Mouse (Mus musculus) hindbrain, embryonic 13.5 days (tissue): ENCODE data around the gene Pdia3. TPM values are rescaled to one million over a fixed set of nuclear protein-coding genes. Genes with fewer than 3 reads are reported as not detected.

Experiments
- ATAC-seq: fragments of 200-750 bp; cut with Nextera tagmentation; 2 replicates; pipeline ENCODE4 v1.8.0; 2017; ENCODE audit warnings: moderate TSS enrichment; ENCODE audit not compliant: low FRiP score
- H3K27ac ChIP-seq: fragments of 300-500 bp; sonication (generic); 2 replicates; pipeline ENCODE4 v1.5.1; 2015; ENCODE audit warnings: inconsistent platforms, mild to moderate bottlenecking, moderate library complexity
- H3K27me3 ChIP-seq: fragments of 300-500 bp; sonication (generic); 2 replicates; pipeline ENCODE4 v1.6.1; 2015; ENCODE audit warnings: mild to moderate bottlenecking, inconsistent platforms
- H3K36me3 ChIP-seq: fragments of 300-500 bp; sonication (generic); 2 replicates; pipeline ENCODE4 v1.6.1; 2015; ENCODE audit warnings: mild to moderate bottlenecking, inconsistent platforms
- H3K4me1 ChIP-seq: fragments of 300-500 bp; sonication (generic); replicated peaks from 2 replicates; pipeline ENCODE4 v1.6.1; 2015; ENCODE audit warnings: inconsistent platforms
- H3K4me2 ChIP-seq: fragments of 300-500 bp; sonication (generic); 2 replicates; pipeline ENCODE4 v1.6.1; 2015; ENCODE audit warnings: inconsistent platforms, mild to moderate bottlenecking, moderate library complexity
- H3K4me3 ChIP-seq: fragments of 300-500 bp; sonication (generic); 2 replicates; pipeline ENCODE4 v1.5.1; 2015; ENCODE audit warnings: mild to moderate bottlenecking, inconsistent platforms
- H3K9ac ChIP-seq: fragments of 300-500 bp; sonication (generic); 2 replicates; pipeline ENCODE4 v1.6.1; 2015; ENCODE audit warnings: mild to moderate bottlenecking, inconsistent platforms
- H3K9me3 ChIP-seq: fragments of 300-500 bp; sonication (generic); 2 replicates; pipeline ENCODE4 v1.6.1; 2016; ENCODE audit warnings: inconsistent platforms
- WGBS: fragments of 180-500 bp; shearing (Covaris S2); methylation state at CpG from one replicate; pipeline ENCODE4 v1.1.7; 2015; 5-methylcytosine and 5-hydroxymethylcytosine counted together
- polyA plus RNA-seq: library from polyadenylated mRNA; unstranded; fragments of >200 nt; fragmentation: Nextera tagmentation; extraction: Ambion mirVana; gene quantifications from 2 replicates; pipeline ENCODE4 v1.2.1, GENCODE M21; 2015

Gene Pdia3
- polyA plus RNA-seq, 1 experiment from 2014 or later = 398 TPM

GRCm38 (mm10) chr2:121415591-121415990 is 2.0 kb downstream of the Pdia3 start:
- peak overlapping the region; percentile 97 for H3K9ac ChIP-seq
- 92% methylated on average over 3 of the region's 3 CpGs for WGBS
- H3K27ac ChIP-seq = no peak overlapping the region
- no peak for ATAC-seq
- peak overlapping the region; percentile 58 for H3K4me2 ChIP-seq
- peak overlapping the region; percentile 98 for H3K4me3 ChIP-seq
- no peaks in the 10 kb centered on the region for H3K27me3 ChIP-seq
- no peaks in the 10 kb centered on the region for H3K9me3 ChIP-seq
- H3K4me1 ChIP-seq = peaks cover 50% of the 10 kb centered on the region
- peaks cover 17% of the 10 kb centered on the region for H3K36me3 ChIP-seq

- Histone ChIP-seq H3K4me3 (peak overlapping the region; percentile 8; the same call in 1 of the 2 replicates), H3K27me3 (no peaks in the 10 kb centered on the region), H3K9me3 (no peaks in the 10 kb centered on the region), H3K27ac (no peak overlapping the region), H3K4me1 (peaks cover 50% of the 10 kb centered on the region), H3K4me2 (peak overlapping the region; percentile 58; the same call in 1 of the 2 replicates), H3K36me3 (peaks cover 17% of the 10 kb centered on the region), H3K9ac (no peak overlapping the region)
- WGBS = 95% methylated on average over 6 of the region's 6 CpGs
- no peak for ATAC-seq
These were observed 2.8 kb downstream of the Pdia3 start for GRCm38 (mm10) chr2:121416356-121416755.

GRCm38 (mm10) chr2:121418476-121418875 is 4.9 kb downstream of the Pdia3 start:
- H3K9me3 ChIP-seq = no peaks in the 10 kb centered on the region
- H3K27me3 ChIP-seq = no peaks in the 10 kb centered on the region
- H3K4me2 ChIP-seq = no peak overlapping the region
- no peak for ATAC-seq
- H3K4me1 ChIP-seq = peaks cover 38% of the 10 kb centered on the region
- no peak overlapping the region for H3K27ac ChIP-seq
- no peak overlapping the region for H3K9ac ChIP-seq
- peaks cover 33% of the 10 kb centered on the region for H3K36me3 ChIP-seq
- WGBS = 92% methylated on average over 3 of the region's 3 CpGs
- H3K4me3 ChIP-seq = no peak overlapping the region

GRCm38 (mm10) chr2:121423166-121423565 is 9.6 kb downstream of the Pdia3 start:
- Histone ChIP-seq H3K9me3 (no peaks in the 10 kb centered on the region), H3K36me3 (peaks cover 72% of the 10 kb centered on the region), H3K4me1 (peaks cover 7% of the 10 kb centered on the region), H3K4me2 (no peak overlapping the region), H3K4me3 (no peak overlapping the region), H3K9ac (no peak overlapping the region), H3K27me3 (no peaks in the 10 kb centered on the region), H3K27ac (no peak overlapping the region)
- WGBS = 93% methylated on average over 2 of the region's 2 CpGs
- ATAC-seq = no peak

GRCm38 (mm10) chr2:121425890-121426289 is 12.3 kb downstream of the Pdia3 start:
- Histone ChIP-seq H3K4me2 (no peak overlapping the region), H3K9ac (no peak overlapping the region), H3K27me3 (no peaks in the 10 kb centered on the region), H3K27ac (no peak overlapping the region), H3K36me3 (peaks cover 85% of the 10 kb centered on the region), H3K4me3 (no peak overlapping the region), H3K4me1 (no peaks in the 10 kb centered on the region), H3K9me3 (no peaks in the 10 kb centered on the region)
- ATAC-seq = no peak
- 95% methylated on average over 2 of the region's 2 CpGs for WGBS

GRCm38 (mm10) chr2:121434854-121435253 is 21.3 kb downstream of the Pdia3 start:
- Histone ChIP-seq H3K9me3 (no peaks in the 10 kb centered on the region), H3K4me1 (no peaks in the 10 kb centered on the region), H3K27ac (no peak overlapping the region), H3K27me3 (0 out of 2 replicates have a peak, but pooled peaks cover 3% of the 10 kb centered on the region), H3K36me3 (peaks cover 95% of the 10 kb centered on the region), H3K4me2 (no peak overlapping the region), H3K4me3 (no peak overlapping the region), H3K9ac (no peak overlapping the region)
- WGBS = 93% methylated on average over 1 of the region's 1 CpGs
- ATAC-seq = no peak

GRCm38 (mm10) chr2:121439746-121440145 is 26.2 kb downstream of the Pdia3 start:
- no peak overlapping the region for H3K4me2 ChIP-seq
- H3K4me3 ChIP-seq = no peak overlapping the region
- no peak overlapping the region for H3K9ac ChIP-seq
- WGBS = 83% methylated on average over 4 of the region's 4 CpGs
- no peaks in the 10 kb centered on the region for H3K9me3 ChIP-seq
- peaks cover 50% of the 10 kb centered on the region for H3K36me3 ChIP-seq
- no peak for ATAC-seq
- H3K27me3 ChIP-seq = peaks cover 36% of the 10 kb centered on the region
- peaks cover 16% of the 10 kb centered on the region for H3K4me1 ChIP-seq
- H3K27ac ChIP-seq = no peak overlapping the region

- no peak overlapping the region for H3K4me3 ChIP-seq
- H3K9me3 ChIP-seq = no peaks in the 10 kb centered on the region
- ATAC-seq = no peak
- H3K27me3 ChIP-seq = peaks cover 36% of the 10 kb centered on the region
- peaks cover 16% of the 10 kb centered on the region for H3K4me1 ChIP-seq
- 64% methylated on average over 5 of the region's 5 CpGs for WGBS
- H3K9ac ChIP-seq = no peak overlapping the region
- no peak overlapping the region for H3K27ac ChIP-seq
- H3K4me2 ChIP-seq = no peak overlapping the region
- peaks cover 38% of the 10 kb centered on the region for H3K36me3 ChIP-seq
These were observed 27.4 kb downstream of the Pdia3 start for GRCm38 (mm10) chr2:121440834-121441605.

- Histone ChIP-seq H3K4me1 (peaks cover 16% of the 10 kb centered on the region), H3K4me2 (peak overlapping the region; percentile 58), H3K27ac (no peak overlapping the region), H3K4me3 (peak overlapping the region; percentile 32), H3K9ac (0 out of 2 replicates have a peak overlapping the region, but pooled peaks have one; percentile 29), H3K27me3 (peaks cover 36% of the 10 kb centered on the region), H3K36me3 (peaks cover 33% of the 10 kb centered on the region), H3K9me3 (no peaks in the 10 kb centered on the region)
- 11% methylated on average over 11 of the region's 11 CpGs for WGBS
- no peak for ATAC-seq
These were observed 28.2 kb downstream of the Pdia3 start for GRCm38 (mm10) chr2:121441800-121442199.

- Histone ChIP-seq H3K36me3 (peaks cover 26% of the 10 kb centered on the region), H3K4me2 (peak overlapping the region; percentile 58), H3K9ac (0 out of 2 replicates have a peak overlapping the region, but pooled peaks have one; percentile 29), H3K4me3 (peak overlapping the region; percentile 32), H3K4me1 (peaks cover 16% of the 10 kb centered on the region), H3K27ac (no peak overlapping the region), H3K9me3 (no peaks in the 10 kb centered on the region), H3K27me3 (peaks cover 36% of the 10 kb centered on the region)
- 2% methylated on average over 30 of the region's 30 CpGs for WGBS
- peak; percentile 52 for ATAC-seq
These were observed 28.9 kb downstream of the Pdia3 start for GRCm38 (mm10) chr2:121442259-121443067.

- Histone ChIP-seq H3K27me3 (peaks cover 36% of the 10 kb centered on the region), H3K9me3 (no peaks in the 10 kb centered on the region), H3K4me3 (no peak overlapping the region), H3K36me3 (peaks cover 21% of the 10 kb centered on the region), H3K9ac (no peak overlapping the region), H3K27ac (no peak overlapping the region), H3K4me1 (peaks cover 18% of the 10 kb centered on the region), H3K4me2 (peak overlapping the region; percentile 58)
- WGBS = 18% methylated on average over 8 of the region's 8 CpGs
- no peak for ATAC-seq
These were observed 29.4 kb downstream of the Pdia3 start for GRCm38 (mm10) chr2:121443068-121443349.

- peak within 1 kb of the TSS; percentile 58; the same call in 1 of the 2 replicates for H3K4me2 ChIP-seq
- no peak for ATAC-seq
- peaks cover 20% of the 10 kb centered on the region for H3K4me1 ChIP-seq
- no peak within 1 kb of the TSS for H3K4me3 ChIP-seq
- H3K9me3 ChIP-seq = no peaks in the 10 kb centered on the region
- no peak within 1 kb of the TSS for H3K9ac ChIP-seq
- H3K27ac ChIP-seq = no peak within 1 kb of the TSS
- H3K36me3 ChIP-seq = peaks cover 10% of the 10 kb centered on the region
- peaks cover 36% of the 10 kb centered on the region for H3K27me3 ChIP-seq
- WGBS = 91% methylated on average over 1 of the region's 1 CpGs
These were observed 30.6 kb downstream of the Pdia3 start, which contains the start of gene Ell3 for GRCm38 (mm10) chr2:121444178-121444577. Ell3 (minus strand) TSS chr2:121444278.
